Mouse (Mus musculus) embryonic facial prominence, embryonic 11.5 days (tissue): Measurements from ENCODE around the gene Abcc1. TPM values are rescaled to one million over a fixed set of nuclear protein-coding genes. Genes with fewer than 3 reads are reported as not detected.

Experiments
- ATAC-seq: fragments of 200-750 bp; cut with Nextera tagmentation; replicated peaks from 2 replicates; pipeline ENCODE4 v1.8.0; 2017; ENCODE audit warnings: low read depth; ENCODE audit not compliant: insufficient number of reproducible peaks, low FRiP score, low TSS enrichment
- DNase-seq: peaks from one replicate; pipeline ENCODE4 v3.0.0-alpha.2; 2015; ENCODE audit warnings: low spot score
- H3K27ac ChIP-seq: fragments of 300-500 bp; sonication (generic); replicated peaks from 2 replicates; pipeline ENCODE4 v1.5.1; 2014; ENCODE audit warnings: mild to moderate bottlenecking, low read depth, low read length, control low read depth
- H3K27me3 ChIP-seq: fragments of 300-500 bp; sonication (generic); 2 replicates; pipeline ENCODE4 v1.6.1; 2014; ENCODE audit warnings: mild to moderate bottlenecking, low read length, moderate library complexity, mixed read lengths; ENCODE audit not compliant: control insufficient read depth, insufficient read depth
- H3K36me3 ChIP-seq: fragments of 300-500 bp; sonication (generic); replicated peaks from 2 replicates; pipeline ENCODE4 v1.6.1; 2014; ENCODE audit warnings: low read depth, mild to moderate bottlenecking, low read length, moderate library complexity, mixed read lengths; ENCODE audit not compliant: control insufficient read depth, insufficient read depth
- H3K4me1 ChIP-seq: fragments of 300-500 bp; sonication (generic); 2 replicates; pipeline ENCODE4 v1.6.1; 2014; ENCODE audit warnings: low read length, mixed read lengths; ENCODE audit not compliant: control insufficient read depth, insufficient read depth
- H3K4me2 ChIP-seq: fragments of 300-500 bp; sonication (generic); 2 replicates; pipeline ENCODE4 v1.6.1; 2014; ENCODE audit warnings: low read depth, mild to moderate bottlenecking, control low read depth, low read length, moderate library complexity
- H3K4me3 ChIP-seq: fragments of 300-500 bp; sonication (generic); 2 replicates; pipeline ENCODE4 v1.5.1; 2014; ENCODE audit warnings: low read depth, low read length, control low read depth
- H3K9ac ChIP-seq: fragments of 300-500 bp; sonication (generic); replicated peaks from 2 replicates; pipeline ENCODE4 v1.6.1; 2014; ENCODE audit warnings: mild to moderate bottlenecking, control low read depth, low read length
- H3K9me3 ChIP-seq: fragments of 300-500 bp; sonication (generic); replicated peaks from 2 replicates; pipeline ENCODE4 v1.6.1; 2016; ENCODE audit warnings: mild to moderate bottlenecking, low read length, inconsistent platforms, mixed read lengths; ENCODE audit not compliant: control insufficient read depth
- WGBS: fragments of 180-500 bp; shearing (Covaris S2); extraction: QIAGEN DNeasy Blood & Tissue Kit; methylation state at CpG from one replicate; pipeline ENCODE4 v1.1.7; 2014; 5-methylcytosine and 5-hydroxymethylcytosine counted together
- polyA plus RNA-seq: library from polyadenylated mRNA; unstranded; fragments of >200 nt; fragmentation: Nextera tagmentation; extraction: Ambion mirVana; gene quantifications from 2 replicates; pipeline ENCODE4 v1.2.1, GENCODE M21; 2014

The Abcc1 gene
- polyA plus RNA-seq, 1 experiment from 2014 or later = 5.5 TPM

DNA sequence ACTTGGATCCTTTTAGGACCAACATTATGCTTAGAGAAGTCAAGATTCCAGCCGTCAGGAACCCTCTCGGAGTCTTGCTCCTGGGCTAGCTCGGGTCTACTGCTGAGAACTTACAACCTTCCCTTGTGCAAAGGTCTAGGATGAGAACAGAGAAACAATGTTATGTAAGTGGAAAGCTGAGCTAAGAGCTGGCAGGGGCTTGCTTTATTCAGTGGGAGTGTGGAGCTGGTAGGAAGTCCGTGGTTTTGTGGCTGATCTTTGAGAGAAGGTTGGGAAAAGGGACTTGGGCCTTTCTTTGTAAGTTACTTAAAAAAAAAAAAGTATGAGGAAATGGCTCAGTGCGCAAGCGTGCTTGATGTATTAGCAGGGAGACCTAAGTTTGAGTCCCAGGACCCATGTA is 2.7 kb downstream of the Abcc1 start:
- Histone ChIP-seq H3K27me3 (no peaks in the 10 kb centered on the region), H3K36me3 (no peaks in the 10 kb centered on the region), H3K9me3 (no peaks in the 10 kb centered on the region), H3K27ac (no peak overlapping the region), H3K4me1 (no peaks in the 10 kb centered on the region), H3K4me2 (no peak overlapping the region), H3K9ac (no peak overlapping the region), H3K4me3 (no peak overlapping the region)
- no peak for ATAC-seq
- WGBS = 93% methylated on average over 6 of the region's 6 CpGs
- no peak for DNase-seq

DNA sequence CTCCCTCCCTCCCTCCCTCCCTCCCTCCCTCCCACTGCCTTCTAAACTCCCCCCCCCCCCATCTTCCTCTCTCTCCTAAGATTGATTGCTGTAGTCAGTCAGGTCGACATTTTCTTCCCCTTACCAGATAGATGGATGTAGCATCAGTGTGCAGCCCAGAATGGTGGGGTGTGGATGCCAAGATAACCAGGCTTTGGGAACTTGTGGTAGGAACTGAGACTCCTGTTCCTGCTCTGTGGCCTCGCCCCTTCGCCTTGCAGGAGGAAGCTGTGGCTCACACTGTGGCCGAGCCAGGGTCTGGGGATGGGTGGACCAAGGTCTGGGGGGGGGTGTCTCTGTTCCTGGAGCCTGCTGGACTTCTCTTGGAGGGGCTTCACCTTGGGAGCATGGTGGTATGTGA is 4.1 kb downstream of the Abcc1 start:
- Histone ChIP-seq H3K4me1 (no peaks in the 10 kb centered on the region), H3K27me3 (no peaks in the 10 kb centered on the region), H3K4me2 (no peak overlapping the region), H3K27ac (no peak overlapping the region), H3K4me3 (no peak overlapping the region), H3K9me3 (no peaks in the 10 kb centered on the region), H3K36me3 (no peaks in the 10 kb centered on the region), H3K9ac (no peak overlapping the region)
- 75% methylated on average over 4 of the region's 4 CpGs for WGBS
- no peak for DNase-seq
- ATAC-seq = no peak

DNA sequence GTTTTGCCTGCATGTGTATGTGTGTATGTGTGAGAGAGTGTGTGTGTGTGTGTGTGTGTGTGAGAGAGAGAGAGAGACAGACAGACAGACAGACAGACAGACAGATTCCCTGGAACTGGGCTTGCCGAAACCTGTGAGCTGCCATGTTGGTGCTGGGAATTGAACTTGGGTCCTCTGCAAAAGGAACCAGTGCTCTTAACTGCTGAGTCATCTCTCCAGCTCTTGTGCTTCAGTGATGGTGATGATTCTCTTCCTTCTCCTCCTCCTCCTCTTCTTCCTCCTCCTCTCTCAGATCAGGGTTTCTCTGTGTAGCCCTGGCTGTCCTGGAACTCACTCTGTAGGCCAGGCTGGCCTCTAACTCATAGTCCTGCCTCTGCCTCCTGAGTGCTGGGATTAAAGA is 4.7 kb downstream of the Abcc1 start:
- no peaks in the 10 kb centered on the region for H3K36me3 ChIP-seq

DNA sequence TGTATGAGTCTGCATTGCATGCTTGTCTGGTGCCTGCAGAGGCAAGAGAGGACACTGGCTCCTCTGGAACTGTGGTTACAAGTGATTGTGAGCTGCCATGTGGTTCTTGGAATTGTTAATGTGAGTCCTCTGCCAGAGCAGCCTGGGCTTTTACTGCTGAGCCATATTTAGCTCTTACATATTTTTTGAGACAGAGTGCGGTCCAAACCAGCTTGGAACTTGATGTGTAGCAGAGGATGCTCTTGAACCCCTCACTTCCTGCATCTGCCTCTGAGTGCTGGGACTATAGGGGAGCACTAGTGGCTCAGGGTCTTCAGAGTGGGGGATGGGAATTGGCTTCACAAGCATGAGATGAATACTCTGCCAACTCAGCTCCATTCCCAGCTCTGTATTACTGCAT is 10.0 kb downstream of the Abcc1 start:
- no peaks in the 10 kb centered on the region for H3K9me3 ChIP-seq
- H3K4me2 ChIP-seq = no peak overlapping the region
- no peak for DNase-seq
- 93% methylated on average over 1 of the region's 1 CpGs for WGBS
- no peak overlapping the region for H3K4me3 ChIP-seq
- no peaks in the 10 kb centered on the region for H3K27me3 ChIP-seq
- ATAC-seq = no peak
- H3K4me1 ChIP-seq = no peaks in the 10 kb centered on the region
- H3K36me3 ChIP-seq = no peaks in the 10 kb centered on the region
- H3K9ac ChIP-seq = no peak overlapping the region
- no peak overlapping the region for H3K27ac ChIP-seq

More for the DNA sequence above, 4.7 kb downstream of the Abcc1 start:
- Histone ChIP-seq H3K4me2 (no peak overlapping the region), H3K9ac (no peak overlapping the region), H3K27me3 (no peaks in the 10 kb centered on the region), H3K4me1 (no peaks in the 10 kb centered on the region), H3K4me3 (no peak overlapping the region), H3K27ac (no peak overlapping the region), H3K9me3 (no peaks in the 10 kb centered on the region)
- DNase-seq (no peak), ATAC-seq (no peak)
- WGBS = 100% methylated on average over 1 of the region's 1 CpGs

DNA sequence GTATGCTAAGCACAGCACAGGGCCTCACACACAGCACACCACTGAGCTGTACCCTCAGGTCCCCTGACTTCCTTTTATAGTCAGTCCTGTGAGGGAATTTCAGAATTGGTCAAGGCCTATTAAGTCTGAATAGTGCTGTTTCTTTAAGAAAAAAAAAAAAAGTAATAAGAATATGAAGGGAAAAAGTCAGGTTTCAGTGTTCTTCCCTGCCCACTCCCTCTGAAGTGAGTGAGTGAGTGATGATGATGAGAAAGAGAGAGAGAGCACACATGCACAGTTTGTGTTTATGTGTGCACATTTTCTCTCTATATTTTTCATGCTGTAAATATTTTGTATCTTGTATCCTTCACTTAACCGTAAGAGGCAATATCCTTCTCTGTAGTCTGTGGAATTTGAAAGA is 11.0 kb downstream of the Abcc1 start:
- no peak overlapping the region for H3K27ac ChIP-seq
- no peak for ATAC-seq
- no peaks in the 10 kb centered on the region for H3K9me3 ChIP-seq
- H3K9ac ChIP-seq = no peak overlapping the region
- no peaks in the 10 kb centered on the region for H3K27me3 ChIP-seq
- DNase-seq = no peak
- WGBS = 90% methylated on average over 1 of the region's 1 CpGs
- no peak overlapping the region for H3K4me2 ChIP-seq
- H3K4me1 ChIP-seq = no peaks in the 10 kb centered on the region
- H3K4me3 ChIP-seq = no peak overlapping the region
- no peaks in the 10 kb centered on the region for H3K36me3 ChIP-seq

DNA sequence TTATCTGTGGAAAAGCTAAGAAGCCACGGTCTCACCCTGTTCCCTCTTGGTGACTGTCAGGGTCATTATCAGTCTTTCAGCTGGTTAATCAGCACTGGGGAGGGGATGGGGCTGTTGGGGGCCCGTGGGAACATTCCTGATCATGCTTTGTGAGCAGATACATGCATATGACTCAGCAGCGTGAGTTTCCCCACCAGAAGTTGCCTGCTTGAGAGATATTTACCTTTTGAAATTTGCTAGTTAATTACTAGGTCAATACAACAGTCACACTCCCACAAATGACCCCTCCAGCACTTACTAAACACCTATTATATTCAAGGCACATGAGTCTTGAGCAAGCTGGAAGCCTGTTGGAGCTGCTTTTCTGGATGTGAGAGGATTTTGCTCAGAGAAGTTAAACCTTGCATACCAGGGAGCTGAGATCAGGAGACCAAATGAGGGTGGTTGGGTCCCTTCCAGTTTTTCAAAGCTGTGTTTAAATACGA is 11.5 kb downstream of the Abcc1 start:
- Histone ChIP-seq H3K36me3 (no peaks in the 10 kb centered on the region), H3K9ac (no peak overlapping the region), H3K27me3 (no peaks in the 10 kb centered on the region), H3K9me3 (no peaks in the 10 kb centered on the region), H3K4me1 (no peaks in the 10 kb centered on the region), H3K4me3 (no peak overlapping the region), H3K4me2 (no peak overlapping the region), H3K27ac (no peak overlapping the region)
- no peak for ATAC-seq
- 76% methylated on average over 4 of the region's 4 CpGs for WGBS
- DNase-seq = no peak

DNA sequence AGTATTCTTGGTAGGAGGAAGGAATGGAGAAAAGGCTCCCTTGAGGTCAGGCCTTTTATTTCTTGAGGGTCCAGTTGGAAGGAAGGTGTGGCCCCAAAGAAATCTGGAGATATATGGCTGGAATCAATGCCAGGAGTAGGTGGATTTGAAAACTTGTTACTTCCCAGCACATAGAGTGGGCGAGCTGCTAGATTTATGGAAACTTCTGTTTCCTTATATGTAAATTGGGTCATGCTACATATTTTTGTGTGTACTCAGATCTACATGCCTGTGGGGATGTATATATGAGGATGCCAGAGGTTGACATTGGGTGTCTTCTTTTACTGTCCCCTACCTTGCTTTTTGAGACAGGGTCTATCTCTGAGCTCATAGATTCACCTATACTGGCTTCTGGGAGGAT is 14.6 kb downstream of the Abcc1 start:
- Histone ChIP-seq H3K4me3 (no peak overlapping the region), H3K4me2 (no peak overlapping the region), H3K9ac (no peak overlapping the region), H3K4me1 (no peaks in the 10 kb centered on the region), H3K36me3 (no peaks in the 10 kb centered on the region), H3K9me3 (no peaks in the 10 kb centered on the region), H3K27ac (no peak overlapping the region), H3K27me3 (no peaks in the 10 kb centered on the region)
- no peak for DNase-seq
- ATAC-seq = no peak
- 97% methylated on average over 1 of the region's 1 CpGs for WGBS

DNA sequence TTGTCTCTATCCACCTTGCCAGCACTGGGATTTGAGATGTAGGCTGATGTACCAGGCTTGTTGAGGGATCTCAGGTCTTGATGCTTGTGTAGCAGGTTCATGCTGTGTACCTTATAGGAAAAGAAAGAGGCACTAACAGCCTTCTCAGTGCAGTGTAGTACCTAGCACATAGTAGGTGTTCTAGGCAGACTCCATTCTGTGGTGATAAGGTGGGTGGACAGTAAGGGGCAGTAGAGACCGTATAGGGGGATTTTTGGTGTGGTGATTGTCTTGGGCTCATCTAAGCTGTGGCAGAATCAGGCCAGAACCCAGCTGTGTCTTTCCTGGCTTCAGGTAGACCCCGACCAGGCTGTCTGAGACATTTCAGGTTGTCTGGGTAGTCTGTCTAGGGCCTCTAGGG is 15.0 kb downstream of the Abcc1 start:
- Histone ChIP-seq H3K27ac (no peak overlapping the region), H3K9ac (no peak overlapping the region), H3K4me1 (no peaks in the 10 kb centered on the region), H3K27me3 (no peaks in the 10 kb centered on the region), H3K4me2 (no peak overlapping the region), H3K4me3 (no peak overlapping the region), H3K36me3 (no peaks in the 10 kb centered on the region), H3K9me3 (no peaks in the 10 kb centered on the region)
- ATAC-seq (no peak), DNase-seq (no peak)
- 90% methylated on average over 2 of the region's 2 CpGs for WGBS
